Mouse (Mus musculus) intestine, embryonic 15.5 days (tissue): ENCODE results near the gene Cnot6. TPM values are rescaled to one million over a fixed set of nuclear protein-coding genes. Genes with fewer than 3 reads are reported as not detected.
A peak's percentile ranks its signal among the peaks of the same experiment; 100 is the strongest.

Source experiments
- ATAC-seq: fragments of 200-750 bp; cut with Nextera tagmentation; 2 replicates; pipeline ENCODE4 v1.8.0; 2017; ENCODE audit warnings: moderate TSS enrichment, moderate library complexity
- H3K27ac ChIP-seq: fragments of 300-500 bp; sonication (generic); 2 replicates; pipeline ENCODE4 v1.5.1; 2015; ENCODE audit warnings: mild to moderate bottlenecking, inconsistent platforms
- H3K27me3 ChIP-seq: fragments of 300-500 bp; sonication (generic); replicated peaks from 2 replicates; pipeline ENCODE4 v1.6.1; 2015; ENCODE audit warnings: inconsistent platforms
- H3K36me3 ChIP-seq: fragments of 300-500 bp; sonication (generic); 2 replicates; pipeline ENCODE4 v1.6.1; 2015; ENCODE audit warnings: inconsistent platforms
- H3K4me1 ChIP-seq: fragments of 300-500 bp; sonication (generic); replicated peaks from 2 replicates; pipeline ENCODE4 v1.6.1; 2015; ENCODE audit warnings: inconsistent platforms
- H3K4me2 ChIP-seq: fragments of 300-500 bp; sonication (generic); replicated peaks from 2 replicates; pipeline ENCODE4 v1.6.1; 2015; ENCODE audit warnings: mild to moderate bottlenecking, inconsistent platforms
- H3K4me3 ChIP-seq: fragments of 300-500 bp; sonication (generic); replicated peaks from 2 replicates; pipeline ENCODE4 v1.5.1; 2015; ENCODE audit warnings: inconsistent platforms
- H3K9ac ChIP-seq: fragments of 300-500 bp; sonication (generic); 2 replicates; pipeline ENCODE4 v1.6.1; 2015; ENCODE audit warnings: inconsistent platforms
- H3K9me3 ChIP-seq: fragments of 300-500 bp; sonication (generic); 2 replicates; pipeline ENCODE4 v1.6.1; 2016; ENCODE audit warnings: inconsistent platforms
- WGBS: fragments of 180-500 bp; shearing (Covaris S2); methylation state at CpG from one replicate; pipeline ENCODE4 v1.1.7; 2015; 5-methylcytosine and 5-hydroxymethylcytosine counted together
- polyA plus RNA-seq: library from polyadenylated mRNA; unstranded; fragments of >200 nt; fragmentation: Nextera tagmentation; extraction: Ambion mirVana; gene quantifications from 2 replicates; pipeline ENCODE4 v1.2.1, GENCODE M21; 2015

The Cnot6 gene
- polyA plus RNA-seq, 1 experiment from 2014 or later = 47.5 TPM

DNA sequence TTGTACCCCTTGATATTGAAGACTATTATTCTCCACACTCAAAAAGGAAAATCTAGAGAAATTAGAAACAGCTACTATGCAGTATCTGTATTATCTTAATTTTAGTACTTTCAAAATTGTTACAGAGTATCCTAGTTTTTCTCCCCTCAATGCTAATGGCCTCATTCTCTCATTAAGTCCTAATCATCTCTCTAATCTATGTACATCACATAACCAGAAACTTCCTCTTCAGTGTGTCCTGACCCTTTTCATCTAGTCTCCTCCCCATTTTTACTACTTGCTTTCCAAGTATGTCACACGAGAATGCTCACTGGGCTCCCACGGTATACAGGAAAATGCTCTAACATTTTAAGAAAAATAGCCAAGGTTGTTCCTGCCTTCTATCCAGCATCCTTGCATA lies 4.7 kb downstream of the Cnot6 start:
- H3K9ac ChIP-seq = no peak overlapping the region
- WGBS = 63% methylated on average over 2 of the region's 2 CpGs
- H3K36me3 ChIP-seq = no peaks in the 10 kb centered on the region
- no peaks in the 10 kb centered on the region for H3K9me3 ChIP-seq
- no peaks in the 10 kb centered on the region for H3K27me3 ChIP-seq
- no peak overlapping the region for H3K27ac ChIP-seq
- no peak overlapping the region for H3K4me2 ChIP-seq
- peaks cover 16% of the 10 kb centered on the region for H3K4me1 ChIP-seq
- H3K4me3 ChIP-seq = no peak overlapping the region
- ATAC-seq = no peak

DNA sequence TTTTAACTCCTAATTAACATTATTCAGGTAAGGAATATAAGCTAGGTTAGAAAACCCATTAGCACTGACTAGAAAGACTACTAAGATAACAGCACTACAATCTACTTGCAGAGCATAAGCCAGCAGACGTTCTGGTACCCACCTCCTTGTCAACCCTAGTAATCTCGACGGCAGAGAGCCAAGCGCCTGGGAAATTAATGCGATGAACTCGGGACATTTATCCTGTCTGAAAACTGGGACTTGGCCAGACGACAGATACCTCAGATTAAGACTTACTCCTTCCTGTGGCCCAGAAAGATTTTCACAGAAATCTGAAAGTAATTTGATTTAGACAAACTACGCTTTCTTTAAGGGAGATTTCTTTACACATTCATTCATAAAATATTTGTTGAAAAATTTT lies 7.7 kb downstream of the Cnot6 start:
- Histone ChIP-seq H3K9me3 (no peaks in the 10 kb centered on the region), H3K9ac (no peak overlapping the region), H3K4me2 (no peak overlapping the region), H3K36me3 (0 out of 2 replicates have a peak, but pooled peaks cover 15% of the 10 kb centered on the region), H3K4me3 (no peak overlapping the region), H3K4me1 (peaks cover 11% of the 10 kb centered on the region), H3K27me3 (no peaks in the 10 kb centered on the region), H3K27ac (no peak overlapping the region)
- no peak for ATAC-seq
- 68% methylated on average over 8 of the region's 8 CpGs for WGBS

DNA sequence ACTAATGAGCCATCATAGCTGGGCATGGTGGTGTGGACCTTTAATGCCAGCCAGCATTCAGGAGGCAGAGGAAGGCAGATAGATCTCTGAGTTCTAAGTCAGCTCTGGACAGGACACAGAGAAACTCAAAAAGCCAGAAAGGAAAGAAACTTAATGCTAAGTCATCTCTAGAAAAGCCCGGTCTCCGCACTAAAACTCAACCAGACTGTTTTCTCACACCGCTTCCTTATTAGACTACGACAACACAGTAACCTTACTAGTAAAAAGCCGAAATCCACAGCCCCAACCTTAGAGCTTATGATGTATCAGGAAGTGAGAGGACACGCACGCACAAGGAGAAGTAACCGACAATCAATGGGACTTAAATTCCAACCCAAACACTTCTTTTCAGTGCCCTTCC lies 10.5 kb downstream of the Cnot6 start:
- Histone ChIP-seq H3K27me3 (no peaks in the 10 kb centered on the region), H3K4me3 (no peak overlapping the region), H3K27ac (no peak overlapping the region), H3K9ac (no peak overlapping the region), H3K36me3 (peaks cover 22% of the 10 kb centered on the region; the same call in 1 of the 2 replicates), H3K4me1 (no peaks in the 10 kb centered on the region), H3K4me2 (no peak overlapping the region), H3K9me3 (no peaks in the 10 kb centered on the region)
- no peak for ATAC-seq
- 98% methylated on average over 8 of the region's 8 CpGs for WGBS

DNA sequence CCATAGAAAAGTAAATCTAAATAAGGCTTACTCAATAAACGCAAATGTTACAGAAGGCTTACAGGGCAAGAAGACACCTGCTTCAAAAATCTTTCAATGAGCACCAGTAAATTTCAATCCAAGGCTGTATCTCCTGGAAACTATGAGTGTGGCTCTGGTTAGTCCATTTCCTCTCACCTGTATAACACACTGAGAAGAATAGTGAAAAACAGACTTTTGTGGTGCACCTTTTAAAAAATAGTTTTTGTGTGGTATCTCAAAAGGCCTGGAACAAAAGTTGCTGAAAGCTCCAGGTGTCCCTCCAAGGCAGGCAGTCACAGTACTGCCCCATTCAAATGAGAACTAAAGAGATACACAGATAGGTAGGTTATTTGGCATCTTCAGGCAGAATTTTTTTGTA lies 13.4 kb downstream of the Cnot6 start:
- H3K4me2 ChIP-seq = no peak overlapping the region
- WGBS = 93% methylated on average over 1 of the region's 1 CpGs
- H3K36me3 ChIP-seq = peaks cover 22% of the 10 kb centered on the region; the same call in 1 of the 2 replicates
- no peaks in the 10 kb centered on the region for H3K4me1 ChIP-seq
- H3K27me3 ChIP-seq = no peaks in the 10 kb centered on the region
- no peaks in the 10 kb centered on the region for H3K9me3 ChIP-seq
- no peak overlapping the region for H3K9ac ChIP-seq
- no peak overlapping the region for H3K4me3 ChIP-seq
- ATAC-seq = no peak
- H3K27ac ChIP-seq = no peak overlapping the region

DNA sequence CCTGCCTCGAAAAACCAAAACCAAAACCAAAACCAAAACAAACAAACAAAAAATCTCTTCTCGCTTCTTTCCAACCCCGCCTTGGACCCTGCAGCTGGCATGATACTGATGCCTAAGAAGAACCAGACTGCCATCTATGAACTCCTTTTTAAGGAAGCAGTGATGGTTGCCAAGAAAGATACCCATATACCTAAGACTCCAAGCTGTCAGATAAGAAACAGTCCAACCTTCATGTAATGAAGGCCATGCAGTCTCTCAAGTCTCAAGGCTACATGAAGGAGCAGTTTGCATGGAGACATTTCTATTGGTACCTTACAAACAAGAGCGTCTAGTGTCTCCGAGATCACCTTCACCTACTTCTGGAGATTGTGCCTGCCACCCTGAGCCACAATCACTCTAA lies 14.7 kb downstream of the Cnot6 start:
- H3K27ac ChIP-seq = no peak overlapping the region
- H3K4me1 ChIP-seq = no peaks in the 10 kb centered on the region
- no peak overlapping the region for H3K9ac ChIP-seq
- no peak for ATAC-seq
- H3K4me3 ChIP-seq = no peak overlapping the region
- H3K36me3 ChIP-seq = peaks cover 24% of the 10 kb centered on the region; the same call in 1 of the 2 replicates
- H3K4me2 ChIP-seq = no peak overlapping the region
- no peaks in the 10 kb centered on the region for H3K27me3 ChIP-seq
- H3K9me3 ChIP-seq = no peaks in the 10 kb centered on the region
- WGBS = 93% methylated on average over 5 of the region's 5 CpGs

DNA sequence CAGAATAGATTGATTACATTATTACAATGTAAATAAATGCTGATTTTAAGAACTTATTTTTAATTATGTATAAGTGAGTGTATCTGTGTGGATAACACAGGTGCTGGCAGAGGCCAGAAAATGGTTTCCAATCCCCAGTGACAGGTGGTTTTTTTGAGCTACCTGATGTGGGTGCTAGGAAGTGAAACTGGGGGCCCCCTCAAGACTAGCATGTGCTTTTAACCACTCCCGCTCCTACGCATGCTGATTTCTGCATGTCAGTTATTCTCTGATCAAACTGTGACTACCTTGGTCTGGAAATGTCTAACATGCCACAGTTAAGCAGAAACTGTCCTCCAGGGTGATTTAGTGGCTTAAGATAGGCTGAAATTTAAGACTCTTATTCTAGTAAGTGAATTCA lies 16.1 kb downstream of the Cnot6 start:
- H3K4me2 ChIP-seq = no peak overlapping the region
- 99% methylated on average over 2 of the region's 2 CpGs for WGBS
- H3K36me3 ChIP-seq = peaks cover 14% of the 10 kb centered on the region; the same call in 1 of the 2 replicates
- no peak overlapping the region for H3K4me3 ChIP-seq
- H3K4me1 ChIP-seq = no peaks in the 10 kb centered on the region
- no peak overlapping the region for H3K27ac ChIP-seq
- ATAC-seq = no peak
- H3K9me3 ChIP-seq = no peaks in the 10 kb centered on the region
- H3K27me3 ChIP-seq = no peaks in the 10 kb centered on the region
- H3K9ac ChIP-seq = no peak overlapping the region

DNA sequence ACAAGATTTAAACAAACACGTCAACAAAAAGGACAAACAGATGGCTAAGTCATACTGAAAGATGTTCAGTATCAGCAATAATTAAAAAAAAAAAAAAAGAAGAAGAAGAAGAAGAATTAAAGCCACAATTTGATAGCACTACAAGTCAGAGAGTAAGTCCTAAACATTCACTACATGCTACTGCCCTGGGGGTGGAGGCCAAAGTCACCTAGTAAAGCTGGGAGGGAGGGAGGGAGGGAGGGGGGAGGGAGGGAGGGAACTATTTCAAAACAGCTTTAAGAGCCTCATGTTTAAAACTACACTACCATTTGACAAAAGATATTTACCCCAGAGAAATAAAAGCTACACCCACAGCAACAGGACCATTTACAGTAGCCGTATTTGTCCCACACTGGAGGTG lies 16.8 kb downstream of the Cnot6 start:
- 78% methylated on average over 2 of the region's 2 CpGs for WGBS
- no peaks in the 10 kb centered on the region for H3K9me3 ChIP-seq
- no peak for ATAC-seq
- H3K4me2 ChIP-seq = no peak overlapping the region
- H3K9ac ChIP-seq = no peak overlapping the region
- no peak overlapping the region for H3K4me3 ChIP-seq
- H3K4me1 ChIP-seq = no peaks in the 10 kb centered on the region
- H3K36me3 ChIP-seq = peaks cover 10% of the 10 kb centered on the region; the same call in 1 of the 2 replicates
- H3K27ac ChIP-seq = no peak overlapping the region
- no peaks in the 10 kb centered on the region for H3K27me3 ChIP-seq

DNA sequence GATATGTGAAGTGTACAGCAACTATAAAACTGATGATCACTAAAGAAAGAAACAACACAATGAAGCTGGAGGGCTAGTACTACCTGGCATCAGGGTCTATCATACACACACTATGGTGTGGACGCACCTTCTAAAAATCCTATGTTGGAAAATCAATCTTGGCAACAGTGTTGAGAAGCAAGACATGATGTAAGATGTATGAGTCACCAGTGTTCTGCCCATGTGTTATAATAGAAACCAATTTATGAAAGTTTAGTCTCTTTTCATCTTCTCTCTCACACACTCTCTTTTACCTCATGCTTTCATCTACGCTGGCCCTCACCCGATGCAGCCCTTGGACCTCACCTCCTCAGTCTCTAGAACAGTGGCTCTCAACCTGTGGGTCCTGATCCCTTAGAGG lies 17.5 kb downstream of the Cnot6 start:
- H3K27ac ChIP-seq = no peak overlapping the region
- 93% methylated on average over 3 of the region's 3 CpGs for WGBS
- H3K4me2 ChIP-seq = no peak overlapping the region
- H3K36me3 ChIP-seq = peaks cover 13% of the 10 kb centered on the region; the same call in 1 of the 2 replicates
- no peaks in the 10 kb centered on the region for H3K27me3 ChIP-seq
- ATAC-seq = no peak
- H3K4me3 ChIP-seq = no peak overlapping the region
- H3K9ac ChIP-seq = no peak overlapping the region
- no peaks in the 10 kb centered on the region for H3K9me3 ChIP-seq
- no peaks in the 10 kb centered on the region for H3K4me1 ChIP-seq

DNA sequence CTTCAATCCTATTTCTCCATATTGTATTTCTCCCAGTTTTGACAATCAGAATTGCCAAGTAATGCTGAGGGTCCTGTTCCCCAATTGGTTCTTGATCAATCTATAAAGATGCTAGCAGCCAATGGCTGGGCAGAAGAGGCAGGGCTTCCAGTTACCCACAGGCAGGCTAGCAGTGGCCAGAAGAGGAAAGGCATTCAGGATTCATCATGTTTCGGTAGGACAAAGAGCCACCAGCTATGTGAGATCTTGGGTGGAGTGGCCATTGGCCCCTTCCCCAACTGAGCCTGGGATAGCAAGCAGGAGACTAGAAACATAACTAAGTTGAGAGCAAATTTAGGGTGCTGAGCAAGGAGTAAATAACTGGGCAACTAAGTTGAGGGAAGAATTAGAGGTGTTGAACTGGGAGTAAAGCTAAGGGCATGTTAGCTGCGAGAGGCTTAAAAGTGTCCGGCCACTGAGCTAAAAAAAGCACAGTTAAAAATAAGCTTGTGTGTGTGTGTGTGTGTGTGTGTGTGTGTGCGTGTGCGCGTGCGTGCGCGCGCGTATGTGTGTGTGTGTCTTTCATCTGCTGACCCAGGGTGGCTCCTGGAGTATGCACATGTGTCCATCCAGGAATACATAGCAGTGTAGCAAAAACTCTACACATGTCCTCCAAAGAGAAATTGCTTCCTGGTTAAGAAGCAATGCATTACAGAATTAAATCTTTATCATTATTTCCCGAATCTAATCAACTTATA lies 28.1 kb downstream of the Cnot6 start:
- ATAC-seq = no peak
- Histone ChIP-seq H3K36me3 (peaks cover 34% of the 10 kb centered on the region), H3K4me1 (no peaks in the 10 kb centered on the region), H3K27ac (no peak overlapping the region), H3K27me3 (no peaks in the 10 kb centered on the region), H3K4me2 (no peak overlapping the region), H3K9me3 (no peaks in the 10 kb centered on the region), H3K9ac (no peak overlapping the region), H3K4me3 (no peak overlapping the region)
- WGBS = 92% methylated on average over 12 of the region's 12 CpGs

DNA sequence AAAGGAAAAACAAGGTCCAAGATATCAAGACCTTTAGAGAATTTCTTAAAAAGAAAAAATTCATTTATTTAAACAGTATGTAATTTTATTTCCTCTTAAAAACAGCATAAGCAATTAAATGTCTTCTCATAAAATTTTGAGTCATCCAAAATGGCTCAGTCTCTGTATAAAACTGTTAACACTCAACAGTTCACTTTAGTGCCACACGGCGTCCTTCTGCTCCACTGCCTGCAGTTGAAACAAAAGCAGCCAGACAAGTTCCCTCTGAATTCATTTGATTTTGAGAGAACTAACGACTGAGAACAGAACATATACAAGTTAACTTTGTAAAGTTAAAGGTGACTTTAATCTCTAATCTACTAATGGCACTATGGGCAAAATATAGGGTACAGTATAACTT lies 39.1 kb downstream of the Cnot6 start:
- Histone ChIP-seq H3K9ac (no peak overlapping the region), H3K27me3 (no peaks in the 10 kb centered on the region), H3K9me3 (no peaks in the 10 kb centered on the region), H3K36me3 (peaks cover 11% of the 10 kb centered on the region; the same call in 1 of the 2 replicates), H3K4me1 (no peaks in the 10 kb centered on the region), H3K27ac (no peak overlapping the region), H3K4me3 (no peak overlapping the region), H3K4me2 (no peak overlapping the region)
- ATAC-seq = no peak
- WGBS = 83% methylated on average over 3 of the region's 3 CpGs

DNA sequence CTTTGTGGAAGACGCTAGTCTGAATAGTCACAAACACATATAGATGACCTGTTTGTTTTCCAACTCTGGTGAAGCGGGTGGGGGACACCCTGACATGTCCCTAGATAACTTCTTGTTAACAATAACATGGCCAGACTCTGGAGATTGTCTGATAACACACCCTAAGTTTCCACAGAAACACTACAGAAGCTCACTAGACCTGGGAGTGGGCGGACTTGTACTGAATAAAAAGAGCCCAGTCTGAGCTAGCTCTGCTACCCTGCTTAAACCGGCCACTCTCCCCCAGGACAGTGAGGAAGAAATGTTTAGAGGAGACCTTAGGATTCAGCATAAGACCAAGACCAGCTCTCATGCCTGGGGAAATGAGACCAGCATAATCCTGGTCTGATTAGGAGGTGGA lies 47.1 kb downstream of the Cnot6 start:
- no peak overlapping the region for H3K27ac ChIP-seq
- no peaks in the 10 kb centered on the region for H3K27me3 ChIP-seq
- no peak overlapping the region for H3K9ac ChIP-seq
- H3K4me3 ChIP-seq = no peak overlapping the region
- 73% methylated on average over 4 of the region's 4 CpGs for WGBS
- no peak overlapping the region for H3K4me2 ChIP-seq
- H3K36me3 ChIP-seq = 0 out of 2 replicates have a peak, but pooled peaks cover 4% of the 10 kb centered on the region
- no peak for ATAC-seq
- no peaks in the 10 kb centered on the region for H3K9me3 ChIP-seq
- H3K4me1 ChIP-seq = no peaks in the 10 kb centered on the region

DNA sequence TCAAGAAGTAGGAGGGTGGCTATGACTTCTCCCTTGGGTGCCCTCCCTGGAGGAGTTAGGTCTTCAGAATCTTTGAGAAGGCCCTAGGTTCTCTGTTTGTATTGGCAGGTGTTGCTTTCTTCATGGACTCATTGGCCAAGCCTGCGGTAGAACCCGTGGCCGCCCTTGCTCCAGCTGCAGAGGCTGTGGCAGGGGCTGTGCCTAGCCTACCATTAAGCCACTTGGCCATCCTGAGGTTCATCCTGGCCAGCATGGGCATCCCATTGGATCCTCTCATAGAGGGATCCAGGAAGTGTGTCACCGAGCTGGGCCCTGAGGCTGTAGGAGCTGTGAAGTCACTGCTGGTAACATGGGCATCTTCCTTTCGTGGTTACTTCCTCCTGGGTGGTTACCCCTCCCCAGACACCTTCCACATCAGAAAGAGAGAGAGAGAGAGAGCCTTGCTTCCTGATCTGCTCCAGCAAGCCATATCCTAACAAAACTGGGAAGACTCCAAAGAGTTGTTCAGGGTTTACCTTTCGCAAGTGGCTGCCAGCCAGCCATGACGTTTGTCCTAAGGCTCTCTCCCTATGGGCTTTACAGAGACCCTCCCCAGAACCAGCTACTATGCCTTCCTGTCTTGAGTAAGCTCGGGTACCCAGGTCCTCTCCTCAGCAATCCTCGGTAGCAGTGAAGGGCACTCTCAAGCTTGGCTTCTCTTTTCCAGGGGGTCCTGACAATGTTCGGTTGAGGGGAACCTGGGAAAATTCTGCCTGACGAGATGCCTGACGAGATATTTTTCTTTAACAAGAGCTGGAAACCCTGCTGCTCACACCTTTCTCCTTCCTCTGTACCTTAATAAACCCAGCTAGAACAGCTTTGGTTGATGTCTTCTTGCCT lies 48.0 kb downstream of the Cnot6 start:
- Histone ChIP-seq H3K4me2 (no peak overlapping the region), H3K27me3 (no peaks in the 10 kb centered on the region), H3K27ac (no peak overlapping the region), H3K4me1 (no peaks in the 10 kb centered on the region), H3K9me3 (no peaks in the 10 kb centered on the region), H3K9ac (no peak overlapping the region), H3K4me3 (no peak overlapping the region), H3K36me3 (0 out of 2 replicates have a peak, but pooled peaks cover 4% of the 10 kb centered on the region)
- 78% methylated on average over 12 of the region's 12 CpGs for WGBS
- ATAC-seq = peak; percentile 49; the same call in 1 of the 2 replicates
